24 mouse cellular contexts compared by ENCODE assay signal in genomic region chr6:34719141-34719680, GRCm38 (mm10).
DNase-seq lines count a peak whose midpoint lies in the region; ATAC-seq lines count a peak whose summit lies in the region.
"Had no signal": no experiment of that assay in that cellular context is flagged by ENCODE, and none has a peak within 500 bp of the region (broad histone marks: within the 10 kb centered on the region; RNA-seq: fewer than 3 reads in every experiment).

No protein-coding gene starts in this region.

- no peak overlapping the region for H3K4me2 ChIP-seq in heart, embryonic 16.5 days (ENCODE audit: low read depth, low read length)
- H3K4me2 ChIP-seq in limb, embryonic 12.5 days, result no peak overlapping the region
- H3K4me2 ChIP-seq: embryonic facial prominence, embryonic 12.5 days; forebrain, embryonic 12.5 days; hindbrain, embryonic 13.5 days; limb, embryonic 15.5 days; lung, embryonic 15.5 days; midbrain, embryonic 15.5 days; neural tube, embryonic 13.5 days had no signal

- H3K4me3 ChIP-seq in heart, embryonic 10.5 days, result no peak overlapping the region
- no peak overlapping the region for H3K4me3 ChIP-seq in heart, embryonic 16.5 days (ENCODE audit: low read length)
- no peak overlapping the region for H3K4me3 ChIP-seq in limb, embryonic 12.5 days (replicated peaks)
- H3K4me3 ChIP-seq: embryonic facial prominence, embryonic 12.5 days; erythroblast, embryonic 14.5 days; forebrain, embryonic 12.5 days; hindbrain, embryonic 13.5 days; limb, embryonic 15.5 days; lung, embryonic 15.5 days; midbrain, embryonic 15.5 days; neural tube, embryonic 13.5 days had no signal

- DNase-seq in heart, embryonic 10.5 days (ENCODE audit: low spot score), result no peak
- DNase-seq in heart, adult 8-10 months (ENCODE audit: low spot score), result no peak
- no peak for DNase-seq in heart, adult 18-20 months
- peak; percentile 81 for DNase-seq in R1 (ENCODE audit: low read depth, low spot score)
- DNase-seq in gastrocnemius, postnatal 14 days, result no peak
- DNase-seq: adrenal gland, adult 8-10 months; cerebellum, adult 11-12 months; kidney, adult 11 months; kidney, postnatal 4 days; lung, postnatal 4 days; thymus, postnatal 14 days had no signal

- no peaks in the 10 kb centered on the region for H3K27me3 ChIP-seq in heart, embryonic 10.5 days (ENCODE audit: insufficient read depth, poor library complexity, severe bottlenecking)
- no peaks in the 10 kb centered on the region for H3K27me3 ChIP-seq in heart, embryonic 16.5 days (ENCODE audit: control insufficient read depth, insufficient read depth, low read length)
- H3K27me3 ChIP-seq in limb, embryonic 12.5 days, result no peaks in the 10 kb centered on the region
- H3K27me3 ChIP-seq: embryonic facial prominence, embryonic 12.5 days; forebrain, embryonic 12.5 days; hindbrain, embryonic 13.5 days; limb, embryonic 15.5 days; lung, embryonic 15.5 days; midbrain, embryonic 15.5 days; neural tube, embryonic 13.5 days; Patski had no signal

- intact Hi-C loops in gastrocnemius, postnatal 14 days (cut with DNase I; ENCODE audit: low total_unique reads), result no loop called here

- no peak overlapping the region for H3K9ac ChIP-seq in heart, embryonic 16.5 days (ENCODE audit: low read length)
- no peak overlapping the region for H3K9ac ChIP-seq in limb, embryonic 12.5 days (replicated peaks)
- H3K9ac ChIP-seq: embryonic facial prominence, embryonic 12.5 days; forebrain, embryonic 12.5 days; hindbrain, embryonic 13.5 days; limb, embryonic 15.5 days; lung, embryonic 15.5 days; midbrain, embryonic 15.5 days; neural tube, embryonic 13.5 days had no signal

- H3K9me3 ChIP-seq in heart, embryonic 10.5 days, result no peaks in the 10 kb centered on the region
- no peaks in the 10 kb centered on the region for H3K9me3 ChIP-seq in heart, embryonic 16.5 days (replicated peaks; ENCODE audit: control insufficient read depth, low read length)
- H3K9me3 ChIP-seq in limb, embryonic 12.5 days, result peaks cover 2% of the 10 kb centered on the region; the same call in 1 of the 2 replicates
- H3K9me3 ChIP-seq: embryonic facial prominence, embryonic 12.5 days; forebrain, embryonic 12.5 days; hindbrain, embryonic 13.5 days; limb, embryonic 15.5 days; lung, embryonic 15.5 days; midbrain, embryonic 15.5 days; neural tube, embryonic 13.5 days had no signal

- H3K27ac ChIP-seq in heart, embryonic 10.5 days, result peak overlapping the region; percentile 78
- peak overlapping the region; percentile 47 for H3K27ac ChIP-seq in heart, embryonic 16.5 days (ENCODE audit: low read length)
- peak overlapping the region; percentile 53; the same call in 1 of the 2 replicates for H3K27ac ChIP-seq in limb, embryonic 12.5 days
- H3K27ac ChIP-seq: embryonic facial prominence, embryonic 12.5 days; forebrain, embryonic 12.5 days; hindbrain, embryonic 13.5 days; lung, embryonic 15.5 days; midbrain, embryonic 15.5 days; neural tube, embryonic 13.5 days had no signal

- no peak for ATAC-seq in heart, embryonic 16.5 days (replicated peaks; ENCODE audit: extremely low read depth, insufficient read depth, low FRiP score)
- ATAC-seq in limb, embryonic 12.5 days (ENCODE audit: insufficient number of reproducible peaks, insufficient read depth, low FRiP score, low TSS enrichment, low read depth), result no peak
- ATAC-seq: activated CD4-positive, CD25-positive, alpha-beta regulatory T cell, adult 4 months; CD4-positive, CD25-positive, alpha-beta regulatory T cell, adult 4 months; midbrain, embryonic 15.5 days; Patski had no signal

- H3K4me1 ChIP-seq in heart, embryonic 10.5 days, result peaks cover 70% of the 10 kb centered on the region
- peaks cover 67% of the 10 kb centered on the region for H3K4me1 ChIP-seq in heart, embryonic 16.5 days (ENCODE audit: control insufficient read depth, insufficient read depth, low read length)
- H3K4me1 ChIP-seq in limb, embryonic 12.5 days (replicated peaks), result peaks cover 65% of the 10 kb centered on the region
- H3K4me1 ChIP-seq: midbrain, embryonic 15.5 days; neural tube, embryonic 13.5 days had no signal

- WGBS in heart, embryonic 10.5 days, result 57% methylated on average over 6 of the region's 6 CpGs
- WGBS in heart, embryonic 16.5 days, result 51% methylated on average over 6 of the region's 6 CpGs
- WGBS in limb, embryonic 12.5 days, result 56% methylated on average over 6 of the region's 6 CpGs

- peaks cover 14% of the 10 kb centered on the region; the same call in 1 of the 2 replicates for H3K36me3 ChIP-seq in heart, embryonic 10.5 days
- H3K36me3 ChIP-seq in heart, embryonic 16.5 days (ENCODE audit: control insufficient read depth, insufficient read depth), result no peaks in the 10 kb centered on the region
- 0 out of 2 replicates have a peak, but pooled peaks cover 9% of the 10 kb centered on the region for H3K36me3 ChIP-seq in limb, embryonic 12.5 days
- H3K36me3 ChIP-seq: forebrain, embryonic 12.5 days; hindbrain, embryonic 13.5 days; limb, embryonic 15.5 days; lung, embryonic 15.5 days; midbrain, embryonic 15.5 days; neural tube, embryonic 13.5 days had no signal
